Mouse (Mus musculus): ENCODE data around the gene Cdk5. TPM values are rescaled to one million over a fixed set of nuclear protein-coding genes. Genes with fewer than 3 reads are reported as not detected.
"Not testable (repeated sequence)": the region's sequence is repeated elsewhere in the genome, so short reads cannot be mapped to it uniquely, and the experiment has no call there.

The Cdk5 gene
- total RNA-seq, 2 experiments from 2014 or later: 127 to 133 TPM

GRCm38 (mm10) chr5:24404594-24405360 is 18.6 kb downstream of the Cdk5 start:
- intact Hi-C loops (cut with DNase I): loop anchor here (1.0 kb wide), 1 partner anchor 9 kb away; the partner anchor contains the start of gene Asic3
- no peak for DNase-seq (ENCODE audit: low spot score in 2 of 2)

- no peak for DNase-seq (ENCODE audit: low spot score in 2 of 2)
- intact Hi-C loops (cut with DNase I): no loop called here
Measured at GRCm38 (mm10) chr5:24401969-24402368, 21.4 kb downstream of the Cdk5 start.

GRCm38 (mm10) chr5:24400911-24401605 is 22.3 kb downstream of the Cdk5 start:
- DNase-seq (ENCODE audit: low spot score in 2 of 2): no peak

GRCm38 (mm10) chr5:24400362-24400761 is 23.0 kb downstream of the Cdk5 start:
- intact Hi-C loops (cut with DNase I): no loop called here

More at GRCm38 (mm10) chr5:24400911-24401605, 22.3 kb downstream of the Cdk5 start:
- intact Hi-C loops (cut with DNase I): no loop called here

GRCm38 (mm10) chr5:24399686-24400085 is 23.6 kb downstream of the Cdk5 start:
- no peak for DNase-seq (ENCODE audit: low spot score in 2 of 2)
- intact Hi-C loops (cut with DNase I): no loop called here

More at GRCm38 (mm10) chr5:24400362-24400761, 23.0 kb downstream of the Cdk5 start:
- no peak for DNase-seq (ENCODE audit: low spot score in 2 of 2)

- DNase-seq (ENCODE audit: low spot score in 2 of 2); intact Hi-C loops (cut with DNase I): not testable (repeated sequence)
Measured at GRCm38 (mm10) chr5:24396254-24396653, 27.1 kb downstream of the Cdk5 start.

GRCm38 (mm10) chr5:24394165-24394894 is 29.0 kb downstream of the Cdk5 start:
- peak; percentile 94 to 96 for DNase-seq (ENCODE audit: low spot score in 2 of 2)
- intact Hi-C loops (cut with DNase I): no loop called here

GRCm38 (mm10) chr5:24393392-24393997 is 29.8 kb downstream of the Cdk5 start, which contains the start of gene Abcb8:
TSS of gene Abcb8 (plus strand) at chr5:24393663.
- intact Hi-C loops (cut with DNase I): no loop called here
- DNase-seq (ENCODE audit: low spot score in 2 of 2): peak; percentile 81 to 88

- intact Hi-C loops (cut with DNase I): no loop called here
- DNase-seq (ENCODE audit: low spot score in 2 of 2): no peak
Measured at GRCm38 (mm10) chr5:24392724-24393123, 30.6 kb downstream of the Cdk5 start.

GRCm38 (mm10) chr5:24391864-24392263 is 31.5 kb downstream of the Cdk5 start, which contains the start of gene Atg9b:
TSS of gene Atg9b (minus strand) at chr5:24392143.
- intact Hi-C loops (cut with DNase I): no loop called here
- DNase-seq (ENCODE audit: low spot score in 2 of 2): no peak

- no peak for DNase-seq (ENCODE audit: low spot score in 2 of 2)
- intact Hi-C loops (cut with DNase I): loop anchor here (5.0 kb wide), 1 partner anchor 37 kb away; the partner anchor contains the start of gene Kcnh2
Measured at GRCm38 (mm10) chr5:24389658-24390020, 33.7 kb downstream of the Cdk5 start.

GRCm38 (mm10) chr5:24389011-24389657 is 34.2 kb downstream of the Cdk5 start:
- intact Hi-C loops (cut with DNase I): loop anchor here (5.0 kb wide), 1 partner anchor 37 kb away; the partner anchor contains the start of gene Kcnh2
- DNase-seq (ENCODE audit: low spot score in 2 of 2): no peak

- intact Hi-C loops (cut with DNase I): loop anchor here (5.0 kb wide), 1 partner anchor 36 kb away; the partner anchor contains the start of gene Kcnh2
Measured at GRCm38 (mm10) chr5:24388246-24388915, 34.9 kb downstream of the Cdk5 start.

GRCm38 (mm10) chr5:24387264-24388241 is 35.8 kb downstream of the Cdk5 start:
- DNase-seq (ENCODE audit: low spot score in 2 of 2): peak; percentile 59 to 66
- intact Hi-C loops (cut with DNase I): loop anchor here (5.0 kb wide), 1 partner anchor 35 kb away; the partner anchor contains the start of gene Kcnh2

More at GRCm38 (mm10) chr5:24388246-24388915, 34.9 kb downstream of the Cdk5 start:
- no peak for DNase-seq (ENCODE audit: low spot score in 2 of 2)

- intact Hi-C loops (cut with DNase I): loop anchor here (5.0 kb wide), 1 partner anchor 34 kb away; the partner anchor contains the start of gene Kcnh2
- DNase-seq (ENCODE audit: low spot score in 2 of 2): no peak
Measured at GRCm38 (mm10) chr5:24385887-24386550, 37.3 kb downstream of the Cdk5 start.

GRCm38 (mm10) chr5:24385374-24385773 is 38.0 kb downstream of the Cdk5 start:
- intact Hi-C loops (cut with DNase I): loop anchor here (5.0 kb wide), 1 partner anchor 33 kb away; the partner anchor contains the start of gene Kcnh2
- DNase-seq (ENCODE audit: low spot score in 2 of 2): no peak

Measured in left cerebral cortex, postnatal 36 days (tissue).